Mouse (Mus musculus): ENCODE results near the gene Ddx3x. TPM values are rescaled to one million over a fixed set of nuclear protein-coding genes. Genes with fewer than 3 reads are reported as not detected.

The Ddx3x gene
- polyA plus RNA-seq, 1 experiment from 2014 or later, result 187 TPM

DNA sequence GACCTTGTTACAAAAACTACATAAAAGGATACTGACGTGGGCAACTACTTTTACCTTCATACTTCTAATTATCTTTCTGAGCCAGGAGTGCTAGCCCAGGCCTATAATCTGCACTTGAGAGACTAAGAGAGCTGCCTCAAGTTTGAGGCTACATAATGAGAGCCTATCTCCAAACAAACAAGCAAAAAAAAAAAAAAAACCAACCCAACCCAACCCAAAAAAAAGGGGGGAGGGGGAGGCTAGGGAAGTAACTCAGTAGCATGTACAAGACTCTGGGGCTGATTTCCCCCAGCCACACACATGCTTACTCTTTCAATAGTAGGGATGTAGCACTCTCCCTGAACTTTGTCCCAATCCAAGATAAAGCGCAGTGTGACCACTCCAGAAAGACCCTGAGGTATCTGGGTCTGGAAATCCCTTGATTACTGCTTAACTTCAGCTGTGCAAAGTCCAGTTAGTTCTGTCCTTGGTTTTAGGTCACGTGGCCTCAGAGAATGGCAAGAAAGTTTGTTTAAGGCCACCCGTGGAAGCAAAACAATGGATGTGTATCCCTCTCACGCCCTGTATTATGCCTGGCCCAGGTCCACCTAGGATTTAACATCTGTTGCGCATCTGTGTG lies 5.1 kb upstream of the Ddx3x start:
- no peaks in the 10 kb centered on the region for H3K9me3 ChIP-seq (ENCODE audit: control insufficient read depth, low read length)
- no peak overlapping the region for H3K27ac ChIP-seq (ENCODE audit: low read depth, low read length)
- 0 out of 2 replicates have a peak, but pooled peaks cover 2% of the 10 kb centered on the region for H3K4me1 ChIP-seq (ENCODE audit: control insufficient read depth, insufficient read depth, low read length)
- no peak overlapping the region for H3K9ac ChIP-seq (ENCODE audit: low read length)
- WGBS, result 67% methylated on average over 6 of the region's 6 CpGs
- H3K36me3 ChIP-seq (ENCODE audit: control insufficient read depth, insufficient read depth, low read length), result no peaks in the 10 kb centered on the region
- H3K4me3 ChIP-seq (ENCODE audit: low read depth, low read length), result no peak overlapping the region
- H3K4me2 ChIP-seq (ENCODE audit: low read depth), result no peak overlapping the region
- DNase-seq (ENCODE audit: low spot score) (no peak), ATAC-seq (ENCODE audit: insufficient read depth, low FRiP score, low TSS enrichment) (no peak)
- H3K27me3 ChIP-seq (ENCODE audit: control insufficient read depth, insufficient read depth, low read length), result no peaks in the 10 kb centered on the region

GRCm38 (mm10) chrX:13278996-13279395 lies 1.8 kb upstream of the Ddx3x start:
- no peaks in the 10 kb centered on the region for H3K27me3 ChIP-seq (ENCODE audit: control insufficient read depth, insufficient read depth, low read length)
- H3K27ac ChIP-seq (ENCODE audit: low read depth, low read length), result no peak overlapping the region
- no peaks in the 10 kb centered on the region for H3K9me3 ChIP-seq (ENCODE audit: control insufficient read depth, low read length)
- H3K9ac ChIP-seq (ENCODE audit: low read length), result no peak overlapping the region
- ATAC-seq (ENCODE audit: insufficient read depth, low FRiP score, low TSS enrichment) (no peak), DNase-seq (ENCODE audit: low spot score) (no peak)
- no peak overlapping the region for H3K4me3 ChIP-seq (ENCODE audit: low read depth, low read length)
- no peaks in the 10 kb centered on the region for H3K36me3 ChIP-seq (ENCODE audit: control insufficient read depth, insufficient read depth, low read length)
- WGBS, result 71% methylated on average over 17 of the region's 17 CpGs
- H3K4me2 ChIP-seq (ENCODE audit: low read depth), result no peak overlapping the region; the same call in 1 of the 2 replicates
- H3K4me1 ChIP-seq (ENCODE audit: control insufficient read depth, insufficient read depth, low read length), result peaks cover 5% of the 10 kb centered on the region; the same call in 1 of the 2 replicates

DNA sequence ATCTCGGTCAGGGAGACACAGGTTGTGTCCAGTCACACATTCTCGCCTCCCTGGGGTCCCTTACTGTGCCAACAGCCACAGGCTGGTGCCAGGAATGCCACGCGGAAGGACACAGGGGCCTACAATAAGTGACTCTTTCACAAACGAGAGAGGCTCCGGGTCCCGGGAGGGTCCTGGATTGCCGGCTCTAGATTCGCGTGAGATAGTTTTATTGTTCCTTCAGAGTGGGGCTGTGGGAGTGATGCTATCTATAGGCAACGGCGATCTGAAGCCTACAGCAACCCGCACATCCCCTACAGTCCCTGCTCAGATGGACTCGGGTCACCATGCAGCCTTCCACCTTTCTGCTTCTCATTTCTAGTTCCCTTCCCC lies 747 bp upstream of the Ddx3x start:
- H3K4me3 ChIP-seq (ENCODE audit: low read depth, low read length), result peak overlapping the region; percentile 74
- H3K27ac ChIP-seq (ENCODE audit: low read depth, low read length), result peak overlapping the region; percentile 98
- H3K4me1 ChIP-seq (ENCODE audit: control insufficient read depth, insufficient read depth, low read length), result peaks cover 5% of the 10 kb centered on the region; the same call in 1 of the 2 replicates
- 5% methylated on average over 14 of the region's 14 CpGs for WGBS
- H3K9ac ChIP-seq (ENCODE audit: low read length), result peak overlapping the region; percentile 99
- H3K27me3 ChIP-seq (ENCODE audit: control insufficient read depth, insufficient read depth, low read length), result no peaks in the 10 kb centered on the region
- peak; percentile 28; the same call in 1 of the 2 replicates for ATAC-seq (ENCODE audit: insufficient read depth, low FRiP score, low TSS enrichment)
- H3K36me3 ChIP-seq (ENCODE audit: control insufficient read depth, insufficient read depth, low read length), result no peaks in the 10 kb centered on the region
- peak overlapping the region; percentile 65 for H3K4me2 ChIP-seq (ENCODE audit: low read depth)
- H3K9me3 ChIP-seq (ENCODE audit: control insufficient read depth, low read length), result no peaks in the 10 kb centered on the region
- DNase-seq (ENCODE audit: low spot score), result peak; percentile 73

DNA sequence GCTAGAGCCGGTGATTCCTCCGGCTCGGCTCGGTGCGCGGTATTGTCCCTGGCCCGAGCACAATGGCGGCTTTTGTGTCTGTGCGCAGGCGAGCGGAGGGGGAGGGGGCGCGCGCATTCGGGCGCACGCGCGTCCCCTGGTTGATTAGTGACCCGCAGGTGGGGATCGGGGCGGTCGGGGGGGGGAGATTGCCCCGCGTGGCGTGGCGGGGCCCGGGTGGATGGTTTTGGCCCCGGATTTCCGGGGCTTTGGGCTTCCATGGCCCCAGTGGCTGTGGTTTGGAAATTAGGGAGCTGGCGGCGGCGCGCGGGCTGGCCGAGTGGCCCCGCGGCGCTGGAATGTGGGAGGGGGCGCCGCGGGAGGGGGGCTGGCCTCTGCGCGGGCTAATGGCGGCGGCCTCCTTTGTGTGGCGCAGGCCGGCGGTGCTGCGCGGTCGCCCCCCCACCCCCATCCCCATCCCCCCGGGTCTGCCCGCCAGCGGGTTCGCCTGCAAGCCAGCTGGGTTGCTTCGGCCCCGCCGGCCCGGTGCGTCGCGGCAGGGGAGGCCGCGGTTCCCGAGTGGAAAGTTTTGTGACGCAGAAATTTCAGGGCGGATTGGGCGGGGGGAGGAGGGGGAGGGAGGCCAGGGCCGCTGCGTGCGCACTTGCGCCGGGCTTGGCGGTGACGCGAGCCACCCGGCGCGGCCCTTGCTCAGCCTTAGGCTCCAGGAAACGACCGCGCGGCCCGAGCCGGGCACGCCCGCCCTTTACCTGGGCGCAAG lies 739 bp downstream of the Ddx3x start:
- Histone ChIP-seq H3K9ac (ENCODE audit: low read length) (peak overlapping the region; percentile 99), H3K4me3 (ENCODE audit: low read depth, low read length) (peak overlapping the region; percentile 74), H3K27me3 (ENCODE audit: control insufficient read depth, insufficient read depth, low read length) (no peaks in the 10 kb centered on the region), H3K9me3 (ENCODE audit: control insufficient read depth, low read length) (no peaks in the 10 kb centered on the region), H3K4me1 (ENCODE audit: control insufficient read depth, insufficient read depth, low read length) (peaks cover 5% of the 10 kb centered on the region; the same call in 1 of the 2 replicates), H3K27ac (ENCODE audit: low read depth, low read length) (peak overlapping the region; percentile 98), H3K4me2 (ENCODE audit: low read depth) (peak overlapping the region; percentile 71), H3K36me3 (ENCODE audit: control insufficient read depth, insufficient read depth, low read length) (no peaks in the 10 kb centered on the region)
- under 1% methylated on average over 48 of the region's 89 CpGs for WGBS
- DNase-seq (ENCODE audit: low spot score), result peak; percentile 81
- ATAC-seq (ENCODE audit: insufficient read depth, low FRiP score, low TSS enrichment), result peak; percentile 73

- ATAC-seq (ENCODE audit: insufficient read depth, low FRiP score, low TSS enrichment) (no peak), DNase-seq (ENCODE audit: low spot score) (no peak)
- H3K27ac ChIP-seq (ENCODE audit: low read depth, low read length), result peak overlapping the region; percentile 98
- H3K9me3 ChIP-seq (ENCODE audit: control insufficient read depth, low read length), result no peaks in the 10 kb centered on the region
- no peaks in the 10 kb centered on the region for H3K36me3 ChIP-seq (ENCODE audit: control insufficient read depth, insufficient read depth, low read length)
- no peaks in the 10 kb centered on the region for H3K27me3 ChIP-seq (ENCODE audit: control insufficient read depth, insufficient read depth, low read length)
- H3K4me3 ChIP-seq (ENCODE audit: low read depth, low read length), result peak overlapping the region; percentile 74
- WGBS, result 14% methylated on average over 16 of the region's 16 CpGs
- H3K4me1 ChIP-seq (ENCODE audit: control insufficient read depth, insufficient read depth, low read length), result peaks cover 5% of the 10 kb centered on the region; the same call in 1 of the 2 replicates
- peak overlapping the region; percentile 99 for H3K9ac ChIP-seq (ENCODE audit: low read length)
- peak overlapping the region; percentile 71 for H3K4me2 ChIP-seq (ENCODE audit: low read depth)
Measured at GRCm38 (mm10) chrX:13282089-13282850, 1.5 kb downstream of the Ddx3x start.

DNA sequence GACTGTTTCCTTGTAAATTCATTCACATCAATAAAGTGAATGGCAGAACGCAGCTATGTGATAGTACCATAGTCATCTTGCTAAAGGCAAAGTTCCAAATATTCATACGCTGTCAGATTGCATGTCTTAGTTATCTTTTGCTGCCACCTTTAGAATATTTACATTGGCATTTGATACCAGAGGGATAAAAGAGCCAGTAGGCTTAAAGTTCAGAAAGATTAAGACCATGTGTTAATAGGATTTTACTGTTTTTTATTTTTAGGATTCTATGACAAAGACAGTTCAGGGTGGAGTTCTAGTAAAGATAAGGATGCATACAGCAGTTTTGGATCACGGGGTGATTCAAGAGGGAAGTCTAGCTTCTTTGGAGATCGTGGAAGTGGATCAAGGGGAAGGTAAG lies 5.0 kb downstream of the Ddx3x start:
- H3K4me1 ChIP-seq (ENCODE audit: control insufficient read depth, insufficient read depth, low read length), result peaks cover 2% of the 10 kb centered on the region; the same call in 1 of the 2 replicates
- H3K9ac ChIP-seq (ENCODE audit: low read length), result no peak overlapping the region
- H3K36me3 ChIP-seq (ENCODE audit: control insufficient read depth, insufficient read depth, low read length), result peaks cover 2% of the 10 kb centered on the region; the same call in 1 of the 2 replicates
- H3K4me2 ChIP-seq (ENCODE audit: low read depth), result no peak overlapping the region
- no peak overlapping the region for H3K27ac ChIP-seq (ENCODE audit: low read depth, low read length)
- DNase-seq (ENCODE audit: low spot score) (no peak), ATAC-seq (ENCODE audit: insufficient read depth, low FRiP score, low TSS enrichment) (no peak)
- no peak overlapping the region for H3K4me3 ChIP-seq (ENCODE audit: low read depth, low read length)
- H3K27me3 ChIP-seq (ENCODE audit: control insufficient read depth, insufficient read depth, low read length), result no peaks in the 10 kb centered on the region
- H3K9me3 ChIP-seq (ENCODE audit: control insufficient read depth, low read length), result no peaks in the 10 kb centered on the region
- 97% methylated on average over 4 of the region's 4 CpGs for WGBS

GRCm38 (mm10) chrX:13294505-13295228 lies 13.9 kb downstream of the Ddx3x start:
- no peaks in the 10 kb centered on the region for H3K4me1 ChIP-seq (ENCODE audit: control insufficient read depth, insufficient read depth, low read length)
- DNase-seq (ENCODE audit: low spot score) (no peak), ATAC-seq (ENCODE audit: insufficient read depth, low FRiP score, low TSS enrichment) (peak; percentile 54)
- H3K4me2 ChIP-seq (ENCODE audit: low read depth), result no peak overlapping the region
- 0 out of 2 replicates have a peak, but pooled peaks cover 3% of the 10 kb centered on the region for H3K36me3 ChIP-seq (ENCODE audit: control insufficient read depth, insufficient read depth, low read length)
- no peak overlapping the region for H3K9ac ChIP-seq (ENCODE audit: low read length)
- WGBS, result 63% methylated on average over 6 of the region's 6 CpGs
- no peak overlapping the region for H3K4me3 ChIP-seq (ENCODE audit: low read depth, low read length)
- H3K27ac ChIP-seq (ENCODE audit: low read depth, low read length), result no peak overlapping the region
- H3K27me3 ChIP-seq (ENCODE audit: control insufficient read depth, insufficient read depth, low read length), result no peaks in the 10 kb centered on the region
- H3K9me3 ChIP-seq (ENCODE audit: control insufficient read depth, low read length), result no peaks in the 10 kb centered on the region

- no peaks in the 10 kb centered on the region for H3K4me1 ChIP-seq (ENCODE audit: control insufficient read depth, insufficient read depth, low read length)
- no peak overlapping the region for H3K9ac ChIP-seq (ENCODE audit: low read length)
- no peak for DNase-seq (ENCODE audit: low spot score)
- 0 out of 2 replicates have a peak, but pooled peaks cover 3% of the 10 kb centered on the region for H3K36me3 ChIP-seq (ENCODE audit: control insufficient read depth, insufficient read depth, low read length)
- H3K4me2 ChIP-seq (ENCODE audit: low read depth), result no peak overlapping the region
- no peak overlapping the region for H3K27ac ChIP-seq (ENCODE audit: low read depth, low read length)
- ATAC-seq (ENCODE audit: insufficient read depth, low FRiP score, low TSS enrichment), result peak; percentile 22; the same call in 1 of the 2 replicates
- no peaks in the 10 kb centered on the region for H3K27me3 ChIP-seq (ENCODE audit: control insufficient read depth, insufficient read depth, low read length)
- no peak overlapping the region for H3K4me3 ChIP-seq (ENCODE audit: low read depth, low read length)
- no peaks in the 10 kb centered on the region for H3K9me3 ChIP-seq (ENCODE audit: control insufficient read depth, low read length)
Measured at GRCm38 (mm10) chrX:13295229-13295571, 14.4 kb downstream of the Ddx3x start.
